Mouse (Mus musculus): ENCODE measurements at regions not wholly inside any gene's neighbourhood (a gene's known extent, or its start where the extent isn't known, plus 50 kb on each side); places are given as distances from the start of the nearest gene placed in this dataset.

GRCm38 (mm10) chr3:137056544-137057224 lies 284.2 kb upstream of the Emcn start:
- no peak for TF ChIP-seq CTCF (IDR thresholded peaks at IDR 0.05; ENCODE audit: borderline replicate concordance, extremely low read depth, insufficient read depth, insufficient read length)
- no peak for TF ChIP-seq POLR2A (IDR thresholded peaks at IDR 0.05; ENCODE audit: borderline replicate concordance, extremely low read depth, insufficient read depth, insufficient read length, poor library complexity, severe bottlenecking)

Data from brain, embryonic 14.5 days (tissue).